Mouse (Mus musculus): Measurements from ENCODE around the gene Olfr986.
"Not testable (repeated sequence)": the region's sequence is repeated elsewhere in the genome, so short reads cannot be mapped to it uniquely, and the experiment has no call there.

Gene Olfr986

GRCm38 (mm10) chr9:40180620-40181019 lies at the start of gene Olfr986:
Gene Olfr986 (plus strand): TSS chr9:40180920.
- no peak for DNase-seq

- no peak for DNase-seq
These were observed 43.6 kb upstream of the Olfr986 start for GRCm38 (mm10) chr9:40136987-40137688.

- DNase-seq, result no peak
These were observed 41.2 kb upstream of the Olfr986 start for GRCm38 (mm10) chr9:40139484-40139883.

- DNase-seq, result no peak
These were observed 39.2 kb upstream of the Olfr986 start for GRCm38 (mm10) chr9:40141544-40141943.

GRCm38 (mm10) chr9:40155118-40155644 lies 25.5 kb upstream of the Olfr986 start:
- DNase-seq, result no peak

GRCm38 (mm10) chr9:40166446-40166845 lies 14.3 kb upstream of the Olfr986 start:
- no peak for DNase-seq

- no peak for DNase-seq
These were observed 3.7 kb upstream of the Olfr986 start for GRCm38 (mm10) chr9:40177017-40177416.

- DNase-seq, result not testable (repeated sequence)
These were observed 4.4 kb downstream of the Olfr986 start for GRCm38 (mm10) chr9:40185166-40185565.

- no peak for DNase-seq
These were observed 10.6 kb downstream of the Olfr986 start for GRCm38 (mm10) chr9:40191086-40191876.

- DNase-seq, result peak; percentile 81
These were observed 11.6 kb downstream of the Olfr986 start, which contains the start of gene Zfp202 for GRCm38 (mm10) chr9:40192098-40193038. Gene Zfp202 (plus strand): TSS chr9:40192316.

GRCm38 (mm10) chr9:40195981-40196380 lies 15.3 kb downstream of the Olfr986 start:
- DNase-seq, result no peak

- DNase-seq, result no peak
These were observed 25.8 kb downstream of the Olfr986 start for GRCm38 (mm10) chr9:40206546-40206950.

- no peak for DNase-seq
These were observed 30.0 kb downstream of the Olfr986 start for GRCm38 (mm10) chr9:40210744-40211143.

- no peak for DNase-seq
These were observed 33.3 kb downstream of the Olfr986 start for GRCm38 (mm10) chr9:40214058-40214457.

- DNase-seq, result no peak
These were observed 35.9 kb downstream of the Olfr986 start for GRCm38 (mm10) chr9:40216651-40217050.

- DNase-seq, result no peak
These were observed 43.6 kb downstream of the Olfr986 start for GRCm38 (mm10) chr9:40224289-40224688.

- DNase-seq, result peak; percentile 26
These were observed 47.4 kb downstream of the Olfr986 start for GRCm38 (mm10) chr9:40227874-40228789.

- no peak for DNase-seq
These were observed 48.1 kb downstream of the Olfr986 start for GRCm38 (mm10) chr9:40228804-40229331.

- DNase-seq, result no peak
These were observed 48.8 kb downstream of the Olfr986 start for GRCm38 (mm10) chr9:40229479-40229878.

- no peak for DNase-seq
These were observed 50.3 kb downstream of the Olfr986 start for GRCm38 (mm10) chr9:40231019-40231418.
